Mouse (Mus musculus): Measurements from ENCODE around the gene Gm20696. TPM values are rescaled to one million over a fixed set of nuclear protein-coding genes. Genes with fewer than 3 reads are reported as not detected.

The Gm20696 gene
- total RNA-seq, 2 experiments from 2014 or later, result 9.0 to 9.2 TPM

- H3K27ac ChIP-seq, result no peak overlapping the region
- intact Hi-C loops (cut with DNase I), result no loop called here
- no peak overlapping the region for H3K4me3 ChIP-seq
- no peak for DNase-seq (ENCODE audit: extremely low spot score in 1 of 2, low spot score in 2 of 2)
- no peak for TF ChIP-seq CTCF (IDR thresholded peaks at IDR 0.05)
These were observed 431.0 kb downstream of the Gm20696 start for GRCm38 (mm10) chr6:99235588-99235987.

- Histone ChIP-seq H3K27ac (no peak overlapping the region), H3K4me3 (no peak overlapping the region)
- intact Hi-C loops (cut with DNase I), result no loop called here
- DNase-seq (ENCODE audit: extremely low spot score in 1 of 2, low spot score in 2 of 2), result no peak
- TF ChIP-seq CTCF (IDR thresholded peaks at IDR 0.05), result no peak; the same call in 1 of the 2 replicates
These were observed 433.2 kb downstream of the Gm20696 start for GRCm38 (mm10) chr6:99233411-99233810.

- Histone ChIP-seq H3K27ac (no peak overlapping the region), H3K4me3 (no peak overlapping the region)
- no peak for DNase-seq (ENCODE audit: extremely low spot score in 1 of 2, low spot score in 2 of 2)
- intact Hi-C loops (cut with DNase I), result no loop called here
- no peak for TF ChIP-seq CTCF (IDR thresholded peaks at IDR 0.05)
These were observed 438.2 kb downstream of the Gm20696 start for GRCm38 (mm10) chr6:99228336-99228870.

GRCm38 (mm10) chr6:99221147-99221546 lies 445.4 kb downstream of the Gm20696 start:
- DNase-seq (ENCODE audit: extremely low spot score in 1 of 2, low spot score in 2 of 2), result no peak
- Histone ChIP-seq H3K4me3 (no peak overlapping the region), H3K27ac (no peak overlapping the region)
- intact Hi-C loops (cut with DNase I), result no loop called here
- TF ChIP-seq CTCF (IDR thresholded peaks at IDR 0.05), result no peak

- DNase-seq (ENCODE audit: extremely low spot score in 1 of 2, low spot score in 2 of 2), result no peak
- TF ChIP-seq CTCF (IDR thresholded peaks at IDR 0.05), result no peak
- intact Hi-C loops (cut with DNase I), result no loop called here
- Histone ChIP-seq H3K27ac (no peak overlapping the region), H3K4me3 (no peak overlapping the region)
These were observed 446.1 kb downstream of the Gm20696 start for GRCm38 (mm10) chr6:99220472-99220871.

GRCm38 (mm10) chr6:99217846-99218245 lies 448.8 kb downstream of the Gm20696 start:
- no peak for TF ChIP-seq CTCF (IDR thresholded peaks at IDR 0.05)
- intact Hi-C loops (cut with DNase I), result no loop called here
- Histone ChIP-seq H3K4me3 (no peak overlapping the region), H3K27ac (no peak overlapping the region)
- DNase-seq (ENCODE audit: extremely low spot score in 1 of 2, low spot score in 2 of 2), result no peak

GRCm38 (mm10) chr6:99217155-99217554 lies 449.4 kb downstream of the Gm20696 start:
- TF ChIP-seq CTCF (IDR thresholded peaks at IDR 0.05), result no peak
- no peak overlapping the region for H3K4me3 ChIP-seq
- intact Hi-C loops (cut with DNase I), result no loop called here
- H3K27ac ChIP-seq, result no peak overlapping the region
- DNase-seq (ENCODE audit: extremely low spot score in 1 of 2, low spot score in 2 of 2), result no peak

- Histone ChIP-seq H3K27ac (no peak overlapping the region), H3K4me3 (no peak overlapping the region)
- no peak for DNase-seq (ENCODE audit: extremely low spot score in 1 of 2, low spot score in 2 of 2)
- no peak for TF ChIP-seq CTCF (IDR thresholded peaks at IDR 0.05)
- intact Hi-C loops (cut with DNase I), result no loop called here
These were observed 454.1 kb downstream of the Gm20696 start for GRCm38 (mm10) chr6:99212461-99212860.

GRCm38 (mm10) chr6:99211663-99212333 lies 454.8 kb downstream of the Gm20696 start:
- TF ChIP-seq CTCF (IDR thresholded peaks at IDR 0.05), result no peak
- Histone ChIP-seq H3K27ac (no peak overlapping the region), H3K4me3 (no peak overlapping the region)
- intact Hi-C loops (cut with DNase I), result no loop called here
- DNase-seq (ENCODE audit: extremely low spot score in 1 of 2, low spot score in 2 of 2), result no peak

GRCm38 (mm10) chr6:99210161-99210560 lies 456.4 kb downstream of the Gm20696 start:
- TF ChIP-seq CTCF (IDR thresholded peaks at IDR 0.05), result no peak

More at GRCm38 (mm10) chr6:99210161-99210560, 456.4 kb downstream of the Gm20696 start:
- intact Hi-C loops (cut with DNase I), result no loop called here
- H3K27ac ChIP-seq, result no peak overlapping the region
- no peak for DNase-seq (ENCODE audit: extremely low spot score in 1 of 2, low spot score in 2 of 2)
- no peak overlapping the region for H3K4me3 ChIP-seq

Small RNAs within 50 kb of the gene (microRNA-seq; reads per million reads assigned to microRNA genes)
- 0 reads per million in 2 experiments for gene Gm22328

Other genes starting within 250 kb of the Gm20696 start
- 100 to 1,000 TPM; 133 to 139 TPM for gene Foxp1, start 144.1 kb downstream of the Gm20696 start, total RNA-seq (2021)
- gene Eif4e3, start within 50 bp of the Gm20696 start, total RNA-seq (2021), result 10 to 100 TPM; 18.5 to 20.3 TPM
- 10 to 100 TPM; 46.1 to 47.8 TPM for gene Gpr27, start 25.9 kb upstream of the Gm20696 start, total RNA-seq (2021)
- gene Prok2, start 59.6 kb upstream of the Gm20696 start, total RNA-seq (2021), result under 1 TPM; 0.63 to 0.96 TPM

Data from left cerebral cortex, adult 2 months (tissue).